Mouse (Mus musculus) myocyte (in vitro differentiated cells): ENCODE measurements around the gene Ddx18.

Experiments
- CEBPB ChIP-seq: IDR thresholded peaks from 2 replicates; pipeline ENCODE4 v1.6.1; 2011; ENCODE audit warnings: mild to moderate bottlenecking, moderate library complexity; ENCODE audit not compliant: poor library complexity, insufficient read depth, severe bottlenecking
- E2F4 ChIP-seq: IDR thresholded peaks from one replicate; pipeline ENCODE4 v1.6.1; 2011; ENCODE audit warnings: mild to moderate bottlenecking, control low read depth, moderate library complexity; ENCODE audit not compliant: insufficient read depth
- MAX ChIP-seq: IDR thresholded peaks from one replicate; pipeline ENCODE4 v1.6.1; 2011; ENCODE audit warnings: low read depth, mild to moderate bottlenecking, control low read depth
- MYOG ChIP-seq, 3 experiments: IDR thresholded peaks; one replicate each; pipeline ENCODE4 v1.6.1; 2011; ENCODE audit warnings: control low read depth in 2 of 3, low read depth in 2 of 3, mild to moderate bottlenecking in 2 of 3; ENCODE audit not compliant: insufficient read length in 2 of 3, control insufficient read depth in 1 of 3, insufficient read depth in 1 of 3
- POLR2A ChIP-seq: IDR thresholded peaks from one replicate; pipeline ENCODE4 v1.6.1; 2011; ENCODE audit warnings: low read depth, mild to moderate bottlenecking, control low read depth, moderate library complexity; ENCODE audit not compliant: insufficient read length
- POLR2AphosphoS2 ChIP-seq: IDR thresholded peaks from one replicate; pipeline ENCODE4 v1.6.1; 2011; ENCODE audit warnings: low read depth, control low read depth; ENCODE audit not compliant: insufficient read length
- TCF12 ChIP-seq: IDR thresholded peaks from one replicate; pipeline ENCODE4 v1.6.1; 2011; ENCODE audit warnings: mild to moderate bottlenecking, control low read depth; ENCODE audit not compliant: poor library complexity, insufficient read depth, severe bottlenecking
- TCF3 ChIP-seq: IDR thresholded peaks from one replicate; pipeline ENCODE4 v1.6.1; 2011; ENCODE audit warnings: low read depth, control low read depth; ENCODE audit not compliant: insufficient read length
- USF1 ChIP-seq: IDR thresholded peaks from one replicate; pipeline ENCODE4 v1.6.1; 2011; ENCODE audit warnings: low read depth, mild to moderate bottlenecking, control low read depth, moderate library complexity

DNA sequence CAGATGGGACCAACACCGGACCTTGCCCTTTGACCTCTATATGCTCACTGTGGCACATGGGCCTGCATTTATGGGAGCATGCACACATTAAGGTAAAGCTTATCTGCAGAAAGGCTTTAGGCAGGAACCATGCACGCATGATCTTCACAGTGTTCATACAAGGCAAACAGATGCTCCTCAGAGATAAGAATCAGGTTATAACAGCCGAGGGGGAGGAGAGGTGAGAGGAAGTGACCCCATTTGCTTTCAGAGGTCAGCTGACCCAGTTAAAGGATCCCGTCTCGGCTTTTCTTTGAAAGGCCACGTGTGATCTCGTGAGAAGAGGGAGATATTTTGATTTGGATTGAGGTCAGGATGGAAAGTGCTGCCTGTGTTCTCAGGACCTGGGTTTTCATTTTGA is 40.2 kb upstream of the Ddx18 start:
- TF ChIP-seq POLR2A (no peak), MYOG (IDR thresholded peaks at IDR 0.05; ENCODE audit: control insufficient read depth in 1 of 3, insufficient read depth in 1 of 3, insufficient read length in 2 of 3, low read depth in 2 of 3) (no peak), MAX (no peak), USF1 (no peak), TCF12 (no peak), E2F4 (no peak), POLR2AphosphoS2 (no peak), CEBPB (no peak), TCF3 (no peak)
